Mouse (Mus musculus) lung, adult 2 months (tissue): Measurements from ENCODE around the gene Cage1. TPM values are rescaled to one million over a fixed set of nuclear protein-coding genes. Genes with fewer than 3 reads are reported as not detected.

ENCODE experiments used
- DNase-seq: peaks from one replicate; pipeline ENCODE4 v3.0.0; 2022
- H3K4me1 ChIP-seq: fragments of 200-500 bp; 2 replicates; pipeline ENCODE4 v1.6.1; 2011; ENCODE audit warnings: low read length; ENCODE audit not compliant: control insufficient read depth, insufficient read depth
- H3K4me3 ChIP-seq: fragments of 200-500 bp; replicated peaks from 2 replicates; pipeline ENCODE3; 2011; ENCODE audit warnings: low read depth, mild to moderate bottlenecking, control low read depth, low read length; ENCODE audit errors: extremely low read depth
- CTCF ChIP-seq: fragments of 200-500 bp; IDR thresholded peaks from 2 replicates; pipeline ENCODE4 v1.5.1; 2011; ENCODE audit warnings: mild to moderate bottlenecking, low read length, control low read depth; ENCODE audit not compliant: insufficient read depth
- POLR2A ChIP-seq: fragments of 200-500 bp; IDR thresholded peaks from 2 replicates; pipeline ENCODE4 v1.6.1; 2011; ENCODE audit warnings: low read depth, mild to moderate bottlenecking, control low read depth, low read length, borderline replicate concordance; ENCODE audit errors: extremely low read depth
- WGBS: fragments of 180-500 bp; shearing (Covaris S2); methylation state at CpG from one replicate; pipeline ENCODE4 v1.1.7; 2018; 5-methylcytosine and 5-hydroxymethylcytosine counted together
- polyA plus RNA-seq: library from polyadenylated mRNA; depleted of rRNA; stranded (reverse); fragments of >200 nt; gene quantifications from 2 replicates; pipeline ENCODE4 v1.2.3, GENCODE M21; 2012

Cage1 gene
- polyA plus RNA-seq, 1 experiment: 0.33 TPM

DNA sequence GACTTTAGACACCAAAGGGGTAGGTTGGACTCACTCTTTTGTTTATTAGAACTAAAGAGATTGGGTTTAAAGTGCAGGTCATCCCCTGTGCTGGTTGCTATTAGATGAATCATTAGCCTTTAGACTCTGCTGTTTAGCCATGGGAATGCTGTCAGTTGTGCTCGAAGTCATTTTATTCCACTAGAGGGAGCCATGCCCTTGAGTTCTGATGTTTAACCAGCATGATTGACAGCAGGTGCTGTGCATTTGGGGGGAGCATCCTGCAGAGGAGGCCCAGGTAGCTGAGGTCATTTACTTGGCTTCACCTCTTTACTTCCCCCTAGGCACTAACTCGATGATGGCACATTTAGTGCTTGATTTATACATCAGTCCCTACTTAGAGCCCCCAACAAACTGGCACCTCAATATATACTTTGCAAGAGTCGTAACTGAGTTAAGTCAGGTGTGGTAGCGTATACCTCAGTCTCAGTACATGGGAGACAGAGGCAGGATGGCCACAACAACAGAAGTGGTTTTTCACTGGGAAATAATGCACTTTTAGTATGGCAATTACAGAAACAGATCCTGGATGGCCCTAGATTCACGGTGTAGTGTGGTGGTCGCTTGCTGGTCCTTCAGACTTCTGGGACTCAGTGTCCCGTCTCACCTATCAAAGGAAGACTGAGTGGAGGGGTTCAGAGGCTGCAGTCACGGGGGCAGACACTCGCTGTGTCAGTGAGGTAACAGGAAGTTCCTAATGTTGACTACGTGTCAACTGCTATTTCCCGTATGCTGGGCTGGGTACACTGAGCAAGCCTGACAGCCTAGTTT is 28.2 kb upstream of the Cage1 start:
- peak; percentile 19 for DNase-seq
- TF ChIP-seq POLR2A: no peak
- peak; percentile 64; the same call in 1 of the 2 replicates for TF ChIP-seq CTCF
- Histone ChIP-seq H3K4me1 (no peaks in the 10 kb centered on the region), H3K4me3 (no peak overlapping the region)
- WGBS: 55% methylated on average over 11 of the region's 11 CpGs

DNA sequence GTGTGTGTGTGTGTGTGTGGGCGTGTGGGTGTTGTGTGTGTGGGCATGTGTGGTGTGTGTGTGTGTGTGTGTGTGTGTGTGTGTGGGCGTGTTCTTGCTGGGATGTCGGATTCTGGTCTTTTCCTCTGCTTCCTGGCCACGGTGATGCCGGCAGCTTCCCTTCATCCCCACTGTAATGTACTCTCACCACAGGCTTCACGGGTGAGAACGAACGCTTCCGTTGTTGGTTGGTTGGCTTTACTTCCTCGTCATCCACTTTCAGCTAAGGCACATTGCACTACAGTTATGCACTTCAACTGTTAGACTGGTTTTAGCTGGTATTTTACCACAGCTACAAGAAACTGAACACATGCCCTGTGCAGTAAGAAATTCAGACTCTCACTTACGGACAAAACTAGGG is 25.8 kb upstream of the Cage1 start:
- no peaks in the 10 kb centered on the region for H3K4me1 ChIP-seq
- 74% methylated on average over 11 of the region's 11 CpGs for WGBS
- no peak for DNase-seq
- H3K4me3 ChIP-seq: no peak overlapping the region
- TF ChIP-seq POLR2A (no peak), CTCF (no peak)

DNA sequence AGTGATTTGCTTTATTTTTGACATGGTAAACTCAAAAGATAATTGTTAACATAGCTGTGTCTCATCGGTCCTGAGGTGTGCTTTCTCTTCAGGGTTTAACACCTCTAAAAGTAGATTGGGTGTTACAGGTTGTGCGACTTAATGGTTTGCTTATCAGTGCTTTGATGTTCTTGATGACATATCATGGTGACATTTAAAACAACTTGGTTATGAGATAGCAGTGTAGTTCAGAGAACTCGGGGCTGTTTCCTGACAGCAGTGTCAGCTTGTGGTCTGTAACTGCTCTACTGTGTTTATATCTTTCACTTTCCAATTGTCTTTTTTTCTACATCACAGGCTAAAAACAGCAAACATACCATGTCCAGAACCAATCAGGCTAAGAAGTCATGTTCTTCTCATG is 13.0 kb upstream of the Cage1 start:
- Histone ChIP-seq H3K4me1 (no peaks in the 10 kb centered on the region), H3K4me3 (no peak overlapping the region)
- DNase-seq: no peak
- WGBS: 58% methylated on average over 3 of the region's 3 CpGs
- TF ChIP-seq CTCF (no peak), POLR2A (no peak)

DNA sequence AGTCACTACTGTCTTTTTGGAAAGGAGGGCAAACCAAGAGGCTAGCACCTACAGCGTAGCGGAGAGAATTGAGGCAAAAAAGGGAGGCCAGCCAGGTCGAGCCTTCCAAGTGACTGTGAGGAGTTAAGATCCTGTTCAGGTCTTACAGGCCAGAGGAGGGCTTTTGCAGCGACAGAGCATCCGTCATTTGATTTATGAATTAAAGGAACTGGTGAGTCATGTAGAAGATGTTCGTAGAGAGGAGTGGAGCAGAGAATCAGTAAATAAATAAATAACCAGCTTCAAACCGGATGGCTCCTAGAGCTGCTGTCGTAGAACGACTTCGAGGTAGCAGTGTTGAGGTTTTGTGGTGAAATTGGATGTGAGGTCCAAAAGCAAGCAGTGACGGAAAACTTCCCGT is 942 bp upstream of the Cage1 start:
- DNase-seq: peak; percentile 6
- TF ChIP-seq CTCF: no peak
- Histone ChIP-seq H3K4me1 (peaks cover 8% of the 10 kb centered on the region; the same call in 1 of the 2 replicates), H3K4me3 (peak overlapping the region; percentile 74)
- WGBS: 16% methylated on average over 12 of the region's 12 CpGs

DNA sequence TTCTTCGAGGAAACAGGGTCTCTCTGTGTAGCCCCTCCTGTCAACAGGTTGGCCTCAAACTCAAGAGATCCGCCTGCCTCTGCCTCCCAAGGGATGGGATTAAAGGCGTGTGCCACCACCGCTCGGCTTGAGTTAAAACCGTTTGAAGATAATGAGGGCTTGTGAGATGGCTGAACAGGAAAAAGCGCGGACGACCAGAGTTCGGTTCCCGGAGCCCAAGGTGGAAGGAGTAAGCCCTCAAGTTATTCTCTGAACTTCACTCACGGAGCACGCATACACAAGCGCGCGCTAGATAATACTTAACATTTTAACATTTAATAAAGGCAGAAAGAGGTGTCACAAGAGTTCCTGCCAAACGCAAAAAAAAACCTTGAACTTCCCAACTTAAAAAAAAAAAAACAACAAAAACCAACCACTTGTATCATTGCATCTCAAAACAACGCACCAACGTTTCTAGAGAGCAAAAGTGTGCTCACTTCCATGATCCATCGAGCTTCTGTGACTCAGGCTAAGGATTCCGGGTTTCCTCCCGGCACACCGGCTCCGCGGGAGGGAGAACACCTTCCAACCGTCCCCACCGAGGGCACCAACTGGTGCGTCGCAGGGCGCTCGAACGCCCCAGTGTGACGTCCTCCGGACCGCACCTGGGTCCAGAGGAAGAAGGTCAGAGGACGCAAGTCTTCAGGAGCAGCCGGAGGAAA is 376 bp downstream of the Cage1 start, which contains the start of gene Riok1:
Gene Riok1 (plus strand): TSS at position 653 of the 701 bp plus-strand sequence.
- peaks cover 8% of the 10 kb centered on the region; the same call in 1 of the 2 replicates for H3K4me1 ChIP-seq
- 8% methylated on average over 37 of the region's 37 CpGs for WGBS
- peak within 1 kb of the TSS; percentile 74 for H3K4me3 ChIP-seq
- no peak for TF ChIP-seq CTCF
- TF ChIP-seq POLR2A: no peak
- peak; percentile 5 for DNase-seq

DNA sequence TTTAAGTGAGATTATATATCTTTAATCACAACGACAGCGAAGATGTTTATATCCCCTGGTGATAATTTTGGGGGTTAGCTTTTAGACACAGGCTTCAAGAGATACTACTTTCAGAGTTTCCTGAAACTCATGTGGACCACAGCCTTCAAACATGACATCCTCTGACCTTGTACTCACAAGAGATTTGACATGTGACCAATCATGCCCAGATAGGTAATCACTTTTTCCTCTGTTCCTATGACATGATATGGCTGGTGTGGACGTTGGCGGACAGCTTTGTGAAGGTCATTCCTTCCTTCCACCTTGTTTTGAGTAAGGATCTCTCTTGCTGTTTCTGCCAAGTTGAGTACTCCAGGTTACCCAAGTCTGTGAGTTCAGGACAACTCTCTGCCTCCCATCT is 8.5 kb downstream of the Cage1 start:
- WGBS: 59% methylated on average over 4 of the region's 4 CpGs
- Histone ChIP-seq H3K4me1 (no peaks in the 10 kb centered on the region), H3K4me3 (no peak overlapping the region)
- TF ChIP-seq CTCF (no peak), POLR2A (no peak)
- DNase-seq: no peak

DNA sequence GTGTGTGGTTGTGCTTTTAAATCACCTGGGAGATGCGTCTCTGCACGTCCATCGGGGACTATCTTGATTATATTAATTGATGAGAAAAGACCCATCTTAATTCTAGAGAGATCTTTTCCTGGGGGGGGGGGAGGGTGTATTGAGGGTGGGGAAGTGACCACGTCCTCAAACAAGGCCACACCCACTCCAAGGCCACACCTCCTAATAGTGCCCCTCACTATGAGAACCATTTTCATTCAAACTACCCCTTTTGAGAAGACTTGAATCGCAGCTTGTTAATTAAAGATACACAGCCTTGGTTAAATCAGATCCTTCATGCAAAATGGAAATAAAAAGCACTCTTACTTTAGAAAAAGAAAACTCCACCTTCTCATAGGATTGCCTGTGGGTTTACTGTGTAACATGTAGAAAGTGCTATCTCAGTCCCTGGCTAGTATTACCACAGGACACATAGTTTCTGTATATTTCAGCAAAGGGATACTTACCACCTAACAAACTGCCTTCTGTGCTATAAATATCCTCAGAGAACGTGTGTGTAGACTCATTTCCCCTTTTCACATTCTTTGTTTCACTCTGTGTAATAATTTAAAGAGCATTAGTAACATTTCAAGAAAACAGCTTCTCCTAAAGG is 9.1 kb downstream of the Cage1 start:
- H3K4me1 ChIP-seq: no peaks in the 10 kb centered on the region
- 58% methylated on average over 6 of the region's 6 CpGs for WGBS
- no peak for TF ChIP-seq CTCF
- no peak for TF ChIP-seq POLR2A
- no peak for DNase-seq
- no peak overlapping the region for H3K4me3 ChIP-seq

DNA sequence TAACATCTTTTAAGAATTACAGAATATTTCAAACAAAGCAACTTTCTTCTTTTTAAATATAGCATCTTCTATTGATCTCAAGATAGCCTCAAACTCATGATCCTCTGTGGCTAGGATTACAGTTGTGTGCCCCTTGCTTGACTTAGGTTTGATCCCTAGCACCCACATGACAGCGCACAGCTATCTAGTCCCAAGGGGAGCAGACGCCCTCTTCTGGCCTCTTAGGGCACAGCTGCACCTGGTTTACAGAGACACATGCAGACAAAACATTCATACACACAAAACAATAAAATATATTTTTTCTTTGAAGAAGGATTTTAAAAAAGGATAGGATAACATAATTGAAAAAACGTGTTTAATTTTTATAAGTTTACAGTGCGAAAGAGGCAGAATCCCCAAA is 11.0 kb downstream of the Cage1 start:
- 56% methylated on average over 4 of the region's 4 CpGs for WGBS
- Histone ChIP-seq H3K4me1 (no peaks in the 10 kb centered on the region), H3K4me3 (no peak overlapping the region)
- TF ChIP-seq POLR2A (no peak), CTCF (peak; percentile 21; the same call in 1 of the 2 replicates)
- DNase-seq: no peak

DNA sequence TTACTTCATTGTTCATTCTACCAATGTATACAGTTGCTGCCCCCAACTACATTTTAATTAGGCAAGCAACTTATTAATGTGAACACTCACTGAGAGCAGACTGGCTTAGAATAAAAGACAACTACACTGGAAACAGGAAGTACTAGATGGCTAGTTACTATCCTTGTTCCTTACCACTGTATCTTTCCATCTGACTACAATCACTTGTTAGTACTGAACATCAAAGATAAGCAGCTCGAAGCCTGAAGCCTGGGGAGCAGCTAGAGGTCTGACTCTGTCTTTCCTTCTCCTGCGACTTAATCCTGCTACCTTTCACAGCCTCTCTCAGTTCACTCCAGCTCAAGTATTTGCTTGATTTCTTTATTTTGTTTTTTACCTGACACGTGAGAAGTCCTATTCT is 18.1 kb downstream of the Cage1 start:
- no peak for TF ChIP-seq CTCF
- no peak for TF ChIP-seq POLR2A
- DNase-seq: no peak
- WGBS: 63% methylated on average over 3 of the region's 3 CpGs

More for the DNA sequence above, 18.1 kb downstream of the Cage1 start:
- no peaks in the 10 kb centered on the region for H3K4me1 ChIP-seq
- no peak overlapping the region for H3K4me3 ChIP-seq
